Mouse (Mus musculus) forebrain, embryonic 13.5 days (tissue): ENCODE measurements at regions not wholly inside any gene's neighbourhood (a gene's known extent, or its start where the extent isn't known, plus 50 kb on each side); places are given as distances from the start of the nearest gene placed in this dataset.

Experiments used
- ATAC-seq: fragments of 200-750 bp; cut with Nextera tagmentation; 2 replicates; pipeline ENCODE4 v1.8.0; 2017
- H3K27ac ChIP-seq: fragments of 300-500 bp; sonication (generic); 2 replicates; pipeline ENCODE4 v1.5.1; 2015; ENCODE audit warnings: inconsistent platforms, mild to moderate bottlenecking, moderate library complexity
- H3K27me3 ChIP-seq: fragments of 300-500 bp; sonication (generic); 2 replicates; pipeline ENCODE4 v1.6.1; 2015; ENCODE audit warnings: mild to moderate bottlenecking, inconsistent platforms
- H3K36me3 ChIP-seq: fragments of 300-500 bp; sonication (generic); 2 replicates; pipeline ENCODE4 v1.6.1; 2015; ENCODE audit warnings: mild to moderate bottlenecking, inconsistent platforms; ENCODE audit not compliant: poor library complexity, severe bottlenecking
- H3K4me1 ChIP-seq: fragments of 300-500 bp; sonication (generic); 2 replicates; pipeline ENCODE4 v1.6.1; 2015; ENCODE audit warnings: inconsistent platforms
- H3K4me2 ChIP-seq: fragments of 300-500 bp; sonication (generic); 2 replicates; pipeline ENCODE4 v1.6.1; 2015; ENCODE audit warnings: inconsistent platforms, mild to moderate bottlenecking, moderate library complexity
- H3K4me3 ChIP-seq: fragments of 300-500 bp; sonication (generic); 2 replicates; pipeline ENCODE4 v1.5.1; 2015; ENCODE audit warnings: mild to moderate bottlenecking, inconsistent platforms
- H3K9ac ChIP-seq: fragments of 300-500 bp; sonication (generic); 2 replicates; pipeline ENCODE4 v1.6.1; 2015; ENCODE audit warnings: mild to moderate bottlenecking, inconsistent platforms
- H3K9me3 ChIP-seq: fragments of 300-500 bp; sonication (generic); replicated peaks from 2 replicates; pipeline ENCODE4 v1.6.1; 2016; ENCODE audit warnings: inconsistent platforms
- WGBS: fragments of 180-500 bp; shearing (Covaris S2); methylation state at CpG from one replicate; pipeline ENCODE4 v1.1.7; 2015; 5-methylcytosine and 5-hydroxymethylcytosine counted together

DNA sequence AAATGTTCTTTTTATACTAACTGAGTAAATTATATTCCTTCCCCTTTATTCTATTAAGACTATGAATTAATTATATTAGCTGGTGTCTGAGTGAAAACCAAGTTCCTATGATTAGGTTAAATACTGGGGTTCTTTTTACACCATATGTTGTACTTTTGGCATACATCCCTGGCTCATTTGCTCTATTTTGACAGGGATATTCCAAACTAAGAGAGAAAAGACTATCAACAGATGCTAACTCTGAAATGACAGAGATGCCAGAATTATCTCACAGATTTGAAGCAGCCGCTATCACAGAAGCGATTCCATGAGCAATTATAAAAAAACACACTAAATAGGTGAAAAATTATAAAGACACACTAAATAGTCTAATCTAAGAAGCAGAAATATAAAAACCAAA is 119.0 kb upstream of the Irx4 start:
- ATAC-seq = 0 out of 2 replicates have a peak, but pooled peaks have one; percentile 53
- Histone ChIP-seq H3K4me2 (no peak overlapping the region), H3K4me1 (no peaks in the 10 kb centered on the region), H3K9me3 (0 out of 2 replicates have a peak, but pooled peaks cover 3% of the 10 kb centered on the region), H3K9ac (no peak overlapping the region), H3K4me3 (no peak overlapping the region), H3K27ac (no peak overlapping the region), H3K27me3 (no peaks in the 10 kb centered on the region), H3K36me3 (no peaks in the 10 kb centered on the region)
- 89% methylated on average over 2 of the region's 2 CpGs for WGBS

DNA sequence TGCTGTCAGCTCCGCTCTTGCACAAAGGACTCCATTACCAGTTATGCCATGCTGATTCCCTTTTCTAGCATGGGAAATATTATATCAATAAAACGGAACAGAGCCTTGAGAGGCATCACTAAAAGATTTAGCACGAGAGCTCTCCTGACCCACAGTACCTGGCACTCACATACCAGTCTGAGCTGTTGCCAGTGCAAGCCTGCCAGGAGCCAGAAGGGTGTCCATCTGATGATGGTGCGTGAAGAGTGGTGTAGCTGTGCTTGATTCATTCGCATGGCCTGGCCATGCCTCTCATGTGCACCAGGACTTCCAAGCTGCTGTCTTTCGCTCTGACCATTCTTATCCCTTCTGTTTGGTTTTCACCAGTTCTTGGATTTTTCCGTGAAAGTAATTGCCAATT is 102.3 kb upstream of the Irx4 start:
- Histone ChIP-seq H3K4me3 (no peak overlapping the region), H3K27ac (no peak overlapping the region), H3K36me3 (no peaks in the 10 kb centered on the region), H3K9me3 (no peaks in the 10 kb centered on the region), H3K4me1 (peaks cover 12% of the 10 kb centered on the region), H3K9ac (no peak overlapping the region), H3K27me3 (0 out of 2 replicates have a peak, but pooled peaks cover 2% of the 10 kb centered on the region), H3K4me2 (no peak overlapping the region)
- no peak for ATAC-seq
- WGBS = 72% methylated on average over 7 of the region's 7 CpGs

DNA sequence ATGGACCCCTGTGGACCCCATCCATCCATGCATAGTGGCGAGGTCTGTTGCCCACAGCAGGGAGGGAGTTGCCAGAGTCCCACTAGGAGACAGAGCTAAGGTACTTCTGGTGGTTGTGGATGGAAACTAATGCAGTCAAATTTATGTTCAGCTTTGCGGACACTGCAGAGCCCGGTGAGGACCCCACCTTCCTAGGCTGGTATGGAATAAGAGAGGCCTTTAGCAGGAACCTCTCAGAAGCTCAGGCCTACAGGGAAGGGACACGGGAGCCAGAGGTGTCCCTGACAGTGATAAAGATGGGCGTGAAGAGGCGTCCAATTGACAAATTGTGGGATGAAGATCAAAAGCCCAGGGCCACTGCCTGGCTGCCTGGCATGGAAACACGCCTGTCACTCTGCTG is 100.8 kb upstream of the Irx4 start:
- 50% methylated on average over 7 of the region's 7 CpGs for WGBS
- Histone ChIP-seq H3K27ac (no peak overlapping the region), H3K4me2 (peak overlapping the region; percentile 63), H3K4me3 (no peak overlapping the region), H3K4me1 (peaks cover 12% of the 10 kb centered on the region), H3K27me3 (0 out of 2 replicates have a peak, but pooled peaks cover 2% of the 10 kb centered on the region), H3K9ac (no peak overlapping the region), H3K36me3 (no peaks in the 10 kb centered on the region), H3K9me3 (no peaks in the 10 kb centered on the region)
- ATAC-seq = no peak

DNA sequence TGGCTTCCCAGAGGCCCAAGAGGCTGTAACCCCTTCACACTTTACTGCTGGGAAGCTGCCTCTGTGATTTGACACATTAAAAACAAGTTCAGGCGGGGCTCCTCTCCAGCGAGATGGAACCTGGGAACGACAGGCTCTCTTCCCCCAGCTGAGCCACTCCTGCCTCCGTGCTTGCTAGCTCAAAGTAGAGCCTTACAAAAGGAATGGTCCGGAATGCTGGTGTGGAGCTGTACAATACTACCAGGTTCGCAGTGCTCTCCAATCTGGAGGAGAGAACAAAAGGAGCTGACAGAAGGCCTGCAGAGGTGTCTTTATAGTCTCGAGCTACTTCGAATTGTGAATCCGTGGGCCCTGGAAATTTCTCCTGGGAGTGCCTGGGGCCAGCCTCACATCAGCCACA is 100.4 kb upstream of the Irx4 start:
- 8% methylated on average over 9 of the region's 9 CpGs for WGBS
- no peak; the same call in 1 of the 2 replicates for ATAC-seq
- H3K27ac ChIP-seq = no peak overlapping the region

DNA sequence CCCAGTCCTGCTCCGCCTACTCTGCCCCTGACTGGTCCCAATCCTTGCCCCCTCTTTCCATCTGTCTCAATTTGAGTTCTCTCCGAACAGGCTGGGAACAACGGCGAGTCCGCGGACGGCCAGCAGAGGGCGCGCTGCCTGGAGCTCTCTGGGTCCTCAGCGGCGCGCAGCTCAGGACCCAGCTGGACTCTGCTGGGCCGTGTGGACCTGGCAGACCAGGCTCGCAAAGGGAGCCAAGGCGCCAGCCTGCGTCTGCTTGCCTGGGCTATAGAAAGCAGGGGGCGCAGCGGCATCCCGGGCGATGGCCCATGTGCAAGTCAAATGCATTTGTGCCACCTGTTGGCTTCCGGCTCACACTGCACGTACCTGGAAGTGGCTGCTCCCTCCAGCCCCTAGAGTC is 100.0 kb upstream of the Irx4 start:
- peak; percentile 97 for ATAC-seq
- Histone ChIP-seq H3K9ac (peak overlapping the region; percentile 43; the same call in 1 of the 2 replicates), H3K27me3 (0 out of 2 replicates have a peak, but pooled peaks cover 2% of the 10 kb centered on the region), H3K27ac (no peak overlapping the region), H3K9me3 (no peaks in the 10 kb centered on the region), H3K36me3 (no peaks in the 10 kb centered on the region), H3K4me3 (peak overlapping the region; percentile 31), H3K4me2 (peak overlapping the region; percentile 63), H3K4me1 (peaks cover 12% of the 10 kb centered on the region)
- WGBS = under 1% methylated on average over 22 of the region's 22 CpGs

More for the DNA sequence above, 100.4 kb upstream of the Irx4 start:
- H3K4me2 ChIP-seq = peak overlapping the region; percentile 63
- 0 out of 2 replicates have a peak, but pooled peaks cover 2% of the 10 kb centered on the region for H3K27me3 ChIP-seq
- H3K36me3 ChIP-seq = no peaks in the 10 kb centered on the region
- H3K9ac ChIP-seq = peak overlapping the region; percentile 43; the same call in 1 of the 2 replicates
- H3K4me3 ChIP-seq = peak overlapping the region; percentile 31
- H3K9me3 ChIP-seq = no peaks in the 10 kb centered on the region
- H3K4me1 ChIP-seq = peaks cover 12% of the 10 kb centered on the region

- Histone ChIP-seq H3K4me3 (no peak overlapping the region), H3K36me3 (no peaks in the 10 kb centered on the region), H3K27me3 (no peaks in the 10 kb centered on the region), H3K9me3 (no peaks in the 10 kb centered on the region), H3K27ac (no peak overlapping the region), H3K4me2 (no peak overlapping the region), H3K9ac (no peak overlapping the region), H3K4me1 (no peaks in the 10 kb centered on the region)
- 73% methylated on average over 3 of the region's 3 CpGs for WGBS
- ATAC-seq = no peak
Measured at GRCm38 (mm10) chr13:73170301-73170700, 90.0 kb upstream of the Irx4 start.

- Histone ChIP-seq H3K27me3 (no peaks in the 10 kb centered on the region), H3K36me3 (no peaks in the 10 kb centered on the region), H3K4me2 (no peak overlapping the region), H3K9me3 (peaks cover 9% of the 10 kb centered on the region; the same call in 1 of the 2 replicates), H3K4me1 (no peaks in the 10 kb centered on the region), H3K4me3 (no peak overlapping the region), H3K9ac (no peak overlapping the region), H3K27ac (no peak overlapping the region)
- no peak for ATAC-seq
- 89% methylated on average over 3 of the region's 3 CpGs for WGBS
Measured at GRCm38 (mm10) chr13:73207931-73208448, 52.3 kb upstream of the Irx4 start.
